In genomic region chr17:43214038-43214437, GRCm38 (mm10) we compare ENCODE assay signal across 35 mouse cellular contexts. TPM values are rescaled to one million over a fixed set of nuclear protein-coding genes. Genes with fewer than 3 reads are reported as not detected.
"Had no signal": no experiment of that assay in that cellular context is flagged by ENCODE, and none has a peak within 500 bp of the region (broad histone marks: within the 10 kb centered on the region; RNA-seq: fewer than 3 reads in every experiment).

No protein-coding gene starts in this region.

- H3K4me3 ChIP-seq: heart, embryonic 10.5 days; heart, embryonic 12.5 days; hindbrain, embryonic 10.5 days; hindbrain, embryonic 12.5 days; intestine, embryonic 15.5 days; left cerebral cortex, adult 2 months; limb, embryonic 13.5 days; limb, embryonic 15.5 days; liver, embryonic 12.5 days had no signal

- ATAC-seq: hindbrain, embryonic 16.5 days; inflammation-experienced regulatory T-cells, adult 6 months; intestine, embryonic 15.5 days; intestine, postnatal 0 days; liver, embryonic 12.5 days had no signal

- H3K27ac ChIP-seq: heart, embryonic 10.5 days; hindbrain, embryonic 10.5 days; hindbrain, embryonic 12.5 days; hindbrain, embryonic 14.5 days; intestine, embryonic 15.5 days; kidney, postnatal 0 days; left cerebral cortex, adult 2 months; limb, embryonic 13.5 days; limb, embryonic 15.5 days; liver, embryonic 12.5 days had no signal

- H3K4me1 ChIP-seq: heart, embryonic 10.5 days; heart, embryonic 12.5 days; hindbrain, embryonic 10.5 days; hindbrain, embryonic 12.5 days; intestine, embryonic 15.5 days; limb, embryonic 13.5 days; limb, embryonic 15.5 days; liver, embryonic 12.5 days had no signal

- DNase-seq: gastrocnemius, postnatal 14 days; gastrocnemius, postnatal 36 days; heart, adult 18-20 months; heart, postnatal 10 days; heart, postnatal 4 days; kidney, adult 18-20 months; kidney, adult 8-10 months; kidney, postnatal 14 days; kidney, postnatal 36 days; layer of hippocampus, adult 9-11 months; left cerebral cortex, postnatal 4 days had no signal

- H3K36me3 ChIP-seq: heart, embryonic 10.5 days; heart, embryonic 12.5 days; hindbrain, embryonic 10.5 days; hindbrain, embryonic 12.5 days; intestine, embryonic 15.5 days; limb, embryonic 13.5 days; limb, embryonic 15.5 days; liver, embryonic 12.5 days had no signal

- H3K27me3 ChIP-seq: heart, embryonic 12.5 days; hindbrain, embryonic 12.5 days; intestine, embryonic 15.5 days; limb, embryonic 13.5 days; limb, embryonic 15.5 days; liver, embryonic 12.5 days had no signal

- H3K9ac ChIP-seq: heart, embryonic 12.5 days; hindbrain, embryonic 12.5 days; hindbrain, embryonic 14.5 days; intestine, embryonic 15.5 days; limb, embryonic 13.5 days; limb, embryonic 15.5 days; liver, embryonic 12.5 days had no signal

- H3K9me3 ChIP-seq: heart, embryonic 10.5 days; hindbrain, embryonic 12.5 days; intestine, embryonic 15.5 days; limb, embryonic 13.5 days; limb, embryonic 15.5 days; liver, embryonic 12.5 days had no signal

- H3K4me2 ChIP-seq: heart, embryonic 12.5 days; hindbrain, embryonic 12.5 days; hindbrain, embryonic 14.5 days; intestine, embryonic 15.5 days; limb, embryonic 13.5 days; limb, embryonic 15.5 days; liver, embryonic 12.5 days had no signal

RNA-seq across cellular contexts. Expression of gene Adgrf1, which starts 56.1 kb away (rescaled TPM):
- total RNA-seq: gastrocnemius, adult 18-20 months; gastrocnemius, adult 8-10 months; gastrocnemius, postnatal 36 days; heart, adult 18-20 months; heart, adult 8-10 months; heart, postnatal 10 days; heart, postnatal 25 days; heart, postnatal 4 days; layer of hippocampus, adult 18-20 months; layer of hippocampus, adult 8-10 months; left cerebral cortex, adult 2 months; left cerebral cortex, postnatal 25 days; left cerebral cortex, postnatal 4 days had no signal
- polyA plus RNA-seq: heart, embryonic 12.5 days; heart, embryonic 14.5 days; heart, embryonic 16.5 days; hindbrain, embryonic 10.5 days; hindbrain, embryonic 12.5 days; hindbrain, embryonic 14.5 days; hindbrain, embryonic 16.5 days; inflammation-experienced regulatory T-cells, adult 6 months; limb, embryonic 11.5 days; limb, embryonic 15.5 days had no signal
